Mouse (Mus musculus): Measurements from ENCODE around the gene Slc34a3. TPM values are rescaled to one million over a fixed set of nuclear protein-coding genes. Genes with fewer than 3 reads are reported as not detected.

The Slc34a3 gene
- total and polyA plus RNA-seq, 3 experiments: 0.03 to 0.04 TPM; not detected in 1

DNA sequence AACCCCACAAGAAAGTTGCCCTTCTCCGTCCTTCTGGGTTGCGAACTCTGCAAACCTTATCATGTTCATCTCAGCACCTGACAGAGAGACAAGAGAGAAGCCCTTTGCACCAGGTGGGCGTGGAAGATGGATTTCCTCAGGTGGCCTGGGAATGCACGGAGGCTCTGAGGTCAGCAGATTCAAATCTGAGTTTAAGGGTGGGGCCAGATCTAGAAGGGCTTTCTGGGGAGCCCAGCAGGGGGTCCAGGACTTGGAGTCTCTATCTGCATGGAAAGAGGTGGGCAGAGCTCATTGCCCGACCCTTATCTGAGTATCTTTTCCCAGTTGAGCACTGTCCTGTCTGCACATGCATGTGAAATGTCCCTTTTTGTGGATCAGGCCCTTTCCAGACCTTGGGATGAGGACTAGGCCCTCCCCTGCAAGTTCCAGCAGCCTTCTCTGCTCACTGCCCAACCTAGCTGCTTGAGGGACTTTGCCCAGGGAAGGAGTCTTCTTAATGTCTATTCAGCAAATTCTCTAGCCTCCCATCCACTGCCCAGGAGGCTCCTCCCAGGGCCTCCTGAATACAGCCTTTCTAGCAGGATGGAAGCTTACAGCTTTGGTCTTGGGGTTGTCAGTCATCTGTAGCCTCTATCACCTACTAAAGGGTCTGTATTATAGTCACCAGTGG lies 522 bp upstream of the Slc34a3 start:
- no peak overlapping the region for H3K4me3 ChIP-seq (ENCODE audit: control insufficient read depth in 1 of 2, insufficient read depth in 1 of 2, low read depth in 2 of 2, low read length in 2 of 2)
- H3K9me3 ChIP-seq (replicated peaks; ENCODE audit: insufficient read depth, low read length): no peaks in the 10 kb centered on the region

DNA sequence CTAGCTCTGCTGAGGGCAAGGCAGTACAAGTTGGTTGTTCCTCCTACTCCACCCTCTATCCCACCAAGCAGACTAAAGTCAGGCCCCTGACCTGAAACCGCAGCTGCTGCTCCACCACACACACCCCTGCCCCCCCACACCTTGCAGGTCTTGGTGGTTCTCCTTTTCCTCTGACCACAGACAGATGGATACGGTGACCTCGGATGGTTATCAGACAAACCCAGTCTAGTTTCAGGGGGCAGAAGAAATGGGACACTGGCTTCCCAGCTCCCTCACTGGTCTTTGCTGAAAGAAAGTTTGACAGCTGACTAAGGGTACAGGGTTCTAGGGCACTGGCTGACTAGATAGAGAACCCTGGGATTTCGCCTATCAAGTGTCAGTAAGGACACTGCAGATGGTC lies 743 bp downstream of the Slc34a3 start:
- Histone ChIP-seq H3K36me3 (ENCODE audit: control insufficient read depth in 1 of 2, insufficient read depth in 2 of 2, low read length in 2 of 2) (peaks cover 0 to 8% of the 10 kb centered on the region in 2 experiments; a peak in 2 of 4 replicates), H3K79me2 (ENCODE audit: control insufficient read depth, insufficient read depth, low read length, poor library complexity) (no peaks in the 10 kb centered on the region; the same call in 1 of the 2 replicates), H3K27ac (ENCODE audit: control insufficient read depth, low read depth, low read length) (no peak overlapping the region), H3K9me3 (replicated peaks; ENCODE audit: insufficient read depth, low read length) (no peaks in the 10 kb centered on the region), H3K9ac (ENCODE audit: control insufficient read depth, low read depth, low read length, poor library complexity, severe bottlenecking) (no peak overlapping the region), H3K27me3 (ENCODE audit: control insufficient read depth in 1 of 2, insufficient read depth in 2 of 2, low read length in 2 of 2) (no peaks in the 10 kb centered on the region), H3K4me1 (ENCODE audit: control insufficient read depth in 1 of 2, insufficient read depth in 2 of 2, low read length in 2 of 2) (peaks cover 9 to 31% of the 10 kb centered on the region in 2 experiments), H3K4me3 (ENCODE audit: control insufficient read depth in 1 of 2, insufficient read depth in 1 of 2, low read depth in 2 of 2, low read length in 2 of 2) (0 out of 4 replicates have a peak overlapping the region, but pooled peaks of 1 of the 2 experiments have one; percentile 19)
- peak; percentile 80 for DNase-seq (ENCODE audit: low read depth, low spot score)
- TF ChIP-seq CHD1 (IDR thresholded peaks at IDR 0.05; ENCODE audit: low read depth, low read length): no peak
- no peak for TF ChIP-seq NELFE (IDR thresholded peaks at IDR 0.05; ENCODE audit: low read depth, low read length)
- TF ChIP-seq TAL1 (IDR thresholded peaks at IDR 0.05; ENCODE audit: low read length): peak; percentile 79
- peak; percentile 50 to 71 for TF ChIP-seq EP300 (IDR thresholded peaks at IDR 0.05; ENCODE audit: low read depth in 1 of 2, low read length in 2 of 2)
- 0 out of 2 replicates have a peak, but pooled peaks have one; percentile 27 for TF ChIP-seq RCOR1 (IDR thresholded peaks at IDR 0.05; ENCODE audit: low read depth, low read length)
- no peak; the same call in 1 of the 2 replicates for TF ChIP-seq MAZ (IDR thresholded peaks at IDR 0.05; ENCODE audit: low read depth, low read length)
- TF ChIP-seq SIN3A (IDR thresholded peaks at IDR 0.05; ENCODE audit: low read length): 0 out of 2 replicates have a peak, but pooled peaks have one; percentile 25
- TF ChIP-seq ETS1 (IDR thresholded peaks at IDR 0.05; ENCODE audit: low read depth, low read length): peak; percentile 75
- peak; percentile 75 for TF ChIP-seq TCF12 (IDR thresholded peaks at IDR 0.05; ENCODE audit: low read depth, low read length)

More for the DNA sequence above, 522 bp upstream of the Slc34a3 start:
- Histone ChIP-seq H3K79me2 (ENCODE audit: control insufficient read depth, insufficient read depth, low read length, poor library complexity) (no peaks in the 10 kb centered on the region), H3K27ac (ENCODE audit: control insufficient read depth, low read depth, low read length) (no peak overlapping the region), H3K4me1 (ENCODE audit: control insufficient read depth in 1 of 2, insufficient read depth in 2 of 2, low read length in 2 of 2) (peaks cover 6 to 26% of the 10 kb centered on the region in 2 experiments), H3K36me3 (ENCODE audit: control insufficient read depth in 1 of 2, insufficient read depth in 2 of 2, low read length in 2 of 2) (peaks cover 0 to 6% of the 10 kb centered on the region in 2 experiments; a peak in 2 of 4 replicates), H3K27me3 (ENCODE audit: control insufficient read depth in 1 of 2, insufficient read depth in 2 of 2, low read length in 2 of 2) (no peaks in the 10 kb centered on the region), H3K9ac (ENCODE audit: control insufficient read depth, low read depth, low read length, poor library complexity, severe bottlenecking) (no peak overlapping the region)
- DNase-seq (ENCODE audit: low read depth, low spot score): no peak
- no peak for TF ChIP-seq USF2 (IDR thresholded peaks at IDR 0.05; ENCODE audit: borderline replicate concordance in 1 of 2, insufficient read depth in 1 of 2, low read depth in 1 of 2, low read length in 2 of 2)
- no peak for TF ChIP-seq NRF1 (IDR thresholded peaks at IDR 0.05; ENCODE audit: insufficient read depth, low read depth, low read length, poor library complexity, severe bottlenecking)
- TF ChIP-seq ZNF384 (IDR thresholded peaks at IDR 0.05; ENCODE audit: low read depth, low read length): no peak
- TF ChIP-seq E2F4 (IDR thresholded peaks at IDR 0.05; ENCODE audit: borderline replicate concordance, low read depth, low read length): no peak
- TF ChIP-seq MAFK (IDR thresholded peaks at IDR 0.05; ENCODE audit: borderline replicate concordance, low read depth, low read length): no peak
- no peak for TF ChIP-seq SMC3 (IDR thresholded peaks at IDR 0.05; ENCODE audit: low read depth, low read length)
- TF ChIP-seq TBP (IDR thresholded peaks at IDR 0.05; ENCODE audit: low read depth, low read length): no peak
- TF ChIP-seq CHD1 (IDR thresholded peaks at IDR 0.05; ENCODE audit: low read depth, low read length): no peak
- TF ChIP-seq MEF2A (IDR thresholded peaks at IDR 0.05; ENCODE audit: extremely low read depth, insufficient replicate concordance, low read depth, low read length, poor library complexity, severe bottlenecking): no peak
- TF ChIP-seq ZMIZ1 (IDR thresholded peaks at IDR 0.05; ENCODE audit: low read depth, low read length): no peak
- TF ChIP-seq SIN3A (IDR thresholded peaks at IDR 0.05; ENCODE audit: low read length): no peak
- no peak for TF ChIP-seq RAD21 (IDR thresholded peaks at IDR 0.05; ENCODE audit: low read depth, low read length)
- TF ChIP-seq CTCF (IDR thresholded peaks at IDR 0.05 in 2 of 3, conservative IDR thresholded peaks at IDR 0.05 in 1 of 3; ENCODE audit: control insufficient read depth in 1 of 3, insufficient read depth in 1 of 3, low read depth in 2 of 3, low read length in 3 of 3, poor library complexity in 1 of 3, severe bottlenecking in 1 of 3): no peak
- no peak for TF ChIP-seq EP300 (IDR thresholded peaks at IDR 0.05; ENCODE audit: low read depth in 1 of 2, low read length in 2 of 2)
- TF ChIP-seq HCFC1 (IDR thresholded peaks at IDR 0.05; ENCODE audit: low read depth, low read length): no peak
- no peak for TF ChIP-seq JUND (IDR thresholded peaks at IDR 0.05; ENCODE audit: low read depth, low read length)
- TF ChIP-seq KAT2A (conservative IDR thresholded peaks at IDR 0.05; ENCODE audit: low read depth, low read length): no peak
